Mouse (Mus musculus) testis, adult 2 months (tissue): ENCODE measurements around the gene Spg20. TPM values are rescaled to one million over a fixed set of nuclear protein-coding genes. Genes with fewer than 3 reads are reported as not detected.

Source experiments
- H3K27ac ChIP-seq: fragments of 200-500 bp; 2 replicates; pipeline ENCODE4 v1.5.1; 2012; ENCODE audit warnings: low read depth, low read length; ENCODE audit not compliant: control insufficient read depth, insufficient read depth
- H3K27me3 ChIP-seq: fragments of 200-500 bp; 2 replicates; pipeline ENCODE4 v1.6.1; 2012; ENCODE audit warnings: mild to moderate bottlenecking, low read length, moderate library complexity; ENCODE audit not compliant: control insufficient read depth, insufficient read depth
- H3K36me3 ChIP-seq: fragments of 200-500 bp; 2 replicates; pipeline ENCODE4 v1.6.1; 2012; ENCODE audit warnings: mild to moderate bottlenecking, low read length; ENCODE audit not compliant: control insufficient read depth, insufficient read depth
- H3K4me1 ChIP-seq: fragments of 200-500 bp; 2 replicates; pipeline ENCODE4 v1.6.1; 2012; ENCODE audit warnings: low read length; ENCODE audit not compliant: control insufficient read depth, insufficient read depth
- H3K4me3 ChIP-seq: fragments of 200-500 bp; 2 replicates; pipeline ENCODE4 v1.5.1; 2012; ENCODE audit warnings: low read depth, mild to moderate bottlenecking, low read length, moderate library complexity, mixed read lengths; ENCODE audit not compliant: control insufficient read depth
- CTCF ChIP-seq: fragments of 200-500 bp; IDR thresholded peaks from 2 replicates; pipeline ENCODE4 v1.5.1; 2012; ENCODE audit warnings: low read depth, mild to moderate bottlenecking, inconsistent platforms, low read length, moderate library complexity; ENCODE audit not compliant: control insufficient read depth, insufficient read depth, insufficient replicate concordance
- POLR2A ChIP-seq: fragments of 200-500 bp; IDR thresholded peaks from 2 replicates; pipeline ENCODE4 v1.6.1; 2012; ENCODE audit warnings: low read depth, mild to moderate bottlenecking, inconsistent platforms, low read length, moderate library complexity; ENCODE audit not compliant: control insufficient read depth
- polyA plus RNA-seq: library from polyadenylated mRNA; depleted of rRNA; stranded (reverse); fragments of >200 nt; gene quantifications from 2 replicates; pipeline ENCODE4 v1.2.3, GENCODE M21; 2012

Gene Spg20
- polyA plus RNA-seq, 1 experiment = 12.9 TPM

DNA sequence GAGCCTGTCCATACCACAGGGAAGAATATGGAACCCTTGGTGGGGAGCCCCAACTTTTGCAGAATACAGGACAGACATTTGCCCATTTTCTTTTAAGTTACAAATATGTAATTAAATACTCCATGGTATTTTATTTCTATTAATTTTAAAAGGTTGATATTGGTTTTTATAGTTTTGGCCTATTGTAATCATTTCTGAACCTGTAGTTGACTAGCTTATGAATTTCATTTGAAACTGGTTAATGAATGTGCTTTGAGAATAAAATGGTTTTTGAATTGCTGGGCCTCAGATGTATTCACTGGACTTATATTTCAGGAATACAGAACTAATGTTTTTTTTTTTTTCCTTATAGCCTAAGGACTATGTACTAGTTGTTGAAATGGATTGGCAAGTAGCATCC lies 25.1 kb downstream of the Spg20 start, which contains the start of gene Ccdc169:
Ccdc169 (plus strand) TSS at position 301 of the 400 bp plus-strand sequence.
- Histone ChIP-seq H3K36me3 (no peaks in the 10 kb centered on the region), H3K4me1 (peaks cover 4% of the 10 kb centered on the region), H3K27me3 (no peaks in the 10 kb centered on the region), H3K27ac (no peak within 1 kb of the TSS), H3K4me3 (no peak within 1 kb of the TSS; the same call in 1 of the 2 replicates)
- no peak for TF ChIP-seq CTCF
- no peak for TF ChIP-seq POLR2A

DNA sequence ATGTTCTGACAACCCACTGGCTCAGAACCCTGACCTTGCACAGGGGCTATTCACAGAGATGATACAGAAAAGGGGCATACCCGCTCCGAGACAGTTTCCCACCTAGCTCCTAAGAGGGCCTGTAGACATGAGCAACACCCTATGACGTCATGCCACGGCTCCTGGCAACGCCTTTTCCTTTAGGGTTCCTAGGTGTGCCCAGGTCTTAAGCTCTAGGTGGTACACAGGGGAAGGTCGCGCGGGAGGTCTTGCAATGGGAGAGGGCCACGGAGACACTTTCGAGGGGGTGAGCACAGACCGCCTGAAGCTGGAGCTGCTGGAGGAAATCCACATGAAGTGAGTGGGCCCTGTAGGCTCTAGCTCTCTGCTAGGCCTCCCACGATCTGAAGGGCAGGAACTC lies 27.9 kb downstream of the Spg20 start:
- Histone ChIP-seq H3K36me3 (no peaks in the 10 kb centered on the region), H3K27me3 (no peaks in the 10 kb centered on the region), H3K4me3 (peak overlapping the region; percentile 95), H3K27ac (peak overlapping the region; percentile 47), H3K4me1 (peaks cover 4% of the 10 kb centered on the region)
- TF ChIP-seq POLR2A (peak; percentile 87; the same call in 1 of the 2 replicates), CTCF (no peak)

- Histone ChIP-seq H3K27ac (no peak overlapping the region), H3K4me1 (peaks cover 4% of the 10 kb centered on the region), H3K27me3 (no peaks in the 10 kb centered on the region), H3K36me3 (no peaks in the 10 kb centered on the region), H3K4me3 (peak overlapping the region; percentile 95)
- TF ChIP-seq POLR2A (no peak), CTCF (no peak)
Observed at GRCm38 (mm10) chr3:55141401-55141800, 29.5 kb downstream of the Spg20 start.

DNA sequence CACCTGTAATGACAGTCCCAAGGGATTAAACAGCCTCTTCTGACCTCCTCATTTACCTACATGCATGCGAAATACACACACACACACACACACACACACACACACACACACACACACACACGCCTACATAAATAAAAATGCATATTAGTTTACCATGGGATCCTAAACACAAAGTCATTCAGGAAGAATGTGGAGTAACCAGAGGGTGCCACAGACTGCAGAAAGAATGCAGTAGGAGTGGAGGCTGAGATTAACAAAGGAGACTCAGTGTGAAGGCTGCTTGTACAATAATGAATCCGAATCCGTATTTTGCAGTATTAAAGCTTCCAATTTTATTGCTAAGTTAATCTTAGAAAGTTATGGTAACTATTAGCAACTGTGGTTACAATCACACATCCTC lies 33.0 kb downstream of the Spg20 start:
- Histone ChIP-seq H3K4me1 (peaks cover 4% of the 10 kb centered on the region), H3K36me3 (no peaks in the 10 kb centered on the region), H3K27me3 (no peaks in the 10 kb centered on the region), H3K27ac (no peak overlapping the region), H3K4me3 (no peak overlapping the region)
- TF ChIP-seq CTCF (no peak), POLR2A (no peak)

DNA sequence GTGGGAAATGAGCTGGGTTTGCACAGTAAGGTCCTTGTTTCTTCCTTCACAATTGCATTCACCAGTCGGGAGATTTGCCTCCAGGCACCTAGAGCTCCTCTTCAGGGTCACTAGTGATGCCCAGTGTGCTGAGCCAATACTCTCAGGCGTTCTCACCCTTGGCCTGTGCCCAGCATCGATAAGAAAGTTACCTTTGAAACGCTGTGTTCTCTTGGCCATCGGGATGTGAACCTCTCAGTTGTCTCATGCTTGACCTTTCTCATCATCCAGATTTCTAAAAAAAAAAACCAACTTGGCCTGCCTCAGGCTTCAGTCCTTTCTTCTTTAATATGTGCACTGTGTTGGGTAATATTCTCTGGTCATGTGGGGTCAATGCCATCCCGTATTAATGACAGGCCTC lies 34.5 kb downstream of the Spg20 start:
- H3K4me3 ChIP-seq = no peak overlapping the region

GRCm38 (mm10) chr3:55147156-55147555 lies 35.2 kb downstream of the Spg20 start:
- Histone ChIP-seq H3K27me3 (no peaks in the 10 kb centered on the region), H3K27ac (no peak overlapping the region), H3K4me1 (no peaks in the 10 kb centered on the region), H3K36me3 (no peaks in the 10 kb centered on the region), H3K4me3 (no peak overlapping the region)
- no peak for TF ChIP-seq CTCF
- no peak for TF ChIP-seq POLR2A

More for the DNA sequence above, 34.5 kb downstream of the Spg20 start:
- H3K36me3 ChIP-seq = no peaks in the 10 kb centered on the region
- H3K27me3 ChIP-seq = no peaks in the 10 kb centered on the region
- no peak for TF ChIP-seq CTCF
- TF ChIP-seq POLR2A = no peak
- H3K27ac ChIP-seq = no peak overlapping the region
- H3K4me1 ChIP-seq = no peaks in the 10 kb centered on the region

GRCm38 (mm10) chr3:55148091-55148490 lies 36.2 kb downstream of the Spg20 start:
- Histone ChIP-seq H3K4me3 (no peak overlapping the region), H3K4me1 (no peaks in the 10 kb centered on the region), H3K27me3 (no peaks in the 10 kb centered on the region), H3K36me3 (no peaks in the 10 kb centered on the region), H3K27ac (no peak overlapping the region)
- no peak for TF ChIP-seq CTCF
- TF ChIP-seq POLR2A = no peak

- no peak for TF ChIP-seq CTCF
- no peak for TF ChIP-seq POLR2A
- Histone ChIP-seq H3K36me3 (no peaks in the 10 kb centered on the region), H3K4me1 (no peaks in the 10 kb centered on the region), H3K27ac (no peak overlapping the region), H3K27me3 (no peaks in the 10 kb centered on the region), H3K4me3 (no peak overlapping the region)
Observed at GRCm38 (mm10) chr3:55151656-55152433, 39.9 kb downstream of the Spg20 start.
